Mouse (Mus musculus): ENCODE data around the gene Trmt44.

- no peak for TF ChIP-seq CTCF (IDR thresholded peaks at IDR 0.05; ENCODE audit: borderline replicate concordance, control insufficient read depth, extremely low read depth, insufficient read depth, low read length, poor library complexity)
- no peak for TF ChIP-seq POLR2A (IDR thresholded peaks at IDR 0.05; ENCODE audit: control insufficient read depth, extremely low read depth, insufficient read depth, low read length, poor library complexity)
These were observed 33.6 kb downstream of the Trmt44 start for GRCm38 (mm10) chr5:35541059-35541790.

Measured in thymus, adult 2 months (tissue).